Mouse (Mus musculus) lung, embryonic 16.5 days (tissue): Measurements from ENCODE around the gene Cd320. TPM values are rescaled to one million over a fixed set of nuclear protein-coding genes. Genes with fewer than 3 reads are reported as not detected.
A peak's percentile ranks its signal among the peaks of the same experiment; 100 is the strongest.
"Not testable (repeated sequence)": the region's sequence is repeated elsewhere in the genome, so short reads cannot be mapped to it uniquely, and the experiment has no call there.

ENCODE experiments used
- ATAC-seq: fragments of 200-750 bp; cut with Nextera tagmentation; 2 replicates; pipeline ENCODE4 v1.8.0; 2017; ENCODE audit warnings: low read depth, mild to moderate bottlenecking, moderate library complexity
- H3K27ac ChIP-seq: fragments of 300-500 bp; sonication (generic); 2 replicates; pipeline ENCODE4 v1.5.1; 2014; ENCODE audit warnings: mild to moderate bottlenecking, control low read depth, low read length
- H3K27me3 ChIP-seq: fragments of 300-500 bp; sonication (generic); 2 replicates; pipeline ENCODE4 v1.6.1; 2014; ENCODE audit warnings: low read depth, low read length, mixed read lengths; ENCODE audit not compliant: control insufficient read depth, insufficient read depth
- H3K36me3 ChIP-seq: fragments of 300-500 bp; sonication (generic); 2 replicates; pipeline ENCODE4 v1.6.1; 2014; ENCODE audit warnings: low read length; ENCODE audit not compliant: control insufficient read depth, insufficient read depth
- H3K4me1 ChIP-seq: fragments of 300-500 bp; sonication (generic); replicated peaks from 2 replicates; pipeline ENCODE4 v1.6.1; 2014; ENCODE audit warnings: low read length, mixed read lengths; ENCODE audit not compliant: control insufficient read depth, insufficient read depth
- H3K4me2 ChIP-seq: fragments of 300-500 bp; sonication (generic); 2 replicates; pipeline ENCODE4 v1.6.1; 2014; ENCODE audit warnings: low read depth, low read length, control low read depth
- H3K4me3 ChIP-seq: fragments of 300-500 bp; sonication (generic); 2 replicates; pipeline ENCODE4 v1.5.1; 2014; ENCODE audit warnings: mild to moderate bottlenecking, low read length, control low read depth
- H3K9ac ChIP-seq: fragments of 300-500 bp; sonication (generic); 2 replicates; pipeline ENCODE4 v1.6.1; 2014; ENCODE audit warnings: low read length, control low read depth
- H3K9me3 ChIP-seq: fragments of 300-500 bp; sonication (generic); 2 replicates; pipeline ENCODE4 v1.6.1; 2016; ENCODE audit warnings: low read length; ENCODE audit not compliant: control insufficient read depth
- WGBS: fragments of 180-500 bp; shearing (Covaris S2); extraction: QIAGEN DNeasy Blood & Tissue Kit; methylation state at CpG from one replicate; pipeline ENCODE4 v1.1.7; 2014; 5-methylcytosine and 5-hydroxymethylcytosine counted together
- polyA plus RNA-seq: library from polyadenylated mRNA; unstranded; fragments of >200 nt; fragmentation: Nextera tagmentation; extraction: Ambion mirVana; gene quantifications from 2 replicates; pipeline ENCODE4 v1.2.1, GENCODE M21; 2015

Gene Cd320
- polyA plus RNA-seq, 1 experiment from 2014 or later = 63.4 TPM

GRCm38 (mm10) chr17:33822436-33822959 lies 20.4 kb upstream of the Cd320 start:
- Histone ChIP-seq H3K27ac (no peak overlapping the region), H3K4me2 (no peak overlapping the region), H3K27me3 (no peaks in the 10 kb centered on the region), H3K9ac (no peak overlapping the region), H3K4me1 (peaks cover 27% of the 10 kb centered on the region), H3K36me3 (peaks cover 37% of the 10 kb centered on the region), H3K4me3 (no peak overlapping the region), H3K9me3 (no peaks in the 10 kb centered on the region)
- ATAC-seq = no peak
- 61% methylated on average over 1 of the region's 1 CpGs for WGBS

GRCm38 (mm10) chr17:33823171-33823570 lies 19.7 kb upstream of the Cd320 start:
- H3K9me3 ChIP-seq, H3K27ac ChIP-seq, ATAC-seq, H3K27me3 ChIP-seq: not testable (repeated sequence)
- Histone ChIP-seq H3K36me3 (peaks cover 37% of the 10 kb centered on the region), H3K4me3 (peak overlapping the region; percentile 89), H3K4me2 (peak overlapping the region; percentile 86), H3K4me1 (peaks cover 26% of the 10 kb centered on the region), H3K9ac (peak overlapping the region; percentile 77)
- 63% methylated on average over 8 of the region's 8 CpGs for WGBS

- H3K27ac ChIP-seq = peak within 1 kb of the TSS; percentile 57
- H3K36me3 ChIP-seq = peaks cover 35% of the 10 kb centered on the region
- peak within 1 kb of the TSS; percentile 77 for H3K9ac ChIP-seq
- ATAC-seq = peak; percentile 95
- peak within 1 kb of the TSS; percentile 86 for H3K4me2 ChIP-seq
- H3K4me3 ChIP-seq = peak within 1 kb of the TSS; percentile 89
- H3K4me1 ChIP-seq = peaks cover 29% of the 10 kb centered on the region
- no peaks in the 10 kb centered on the region for H3K9me3 ChIP-seq
- under 1% methylated on average over 51 of the region's 51 CpGs for WGBS
- H3K27me3 ChIP-seq = no peaks in the 10 kb centered on the region
Measured at GRCm38 (mm10) chr17:33824084-33824996, 18.6 kb upstream of the Cd320 start, which contains the start of the genes Rps28 and Ndufa7. Gene Rps28, minus strand, starts transcription at chr17:33824562. Gene Ndufa7, plus strand, starts transcription at chr17:33824572.

GRCm38 (mm10) chr17:33824997-33825330 lies 17.9 kb upstream of the Cd320 start:
- not testable (repeated sequence) for H3K9me3 ChIP-seq, ATAC-seq, H3K27me3 ChIP-seq
- Histone ChIP-seq H3K9ac (peak overlapping the region; percentile 77), H3K27ac (peak overlapping the region; percentile 57; the same call in 1 of the 2 replicates), H3K36me3 (peaks cover 33% of the 10 kb centered on the region), H3K4me1 (peaks cover 29% of the 10 kb centered on the region), H3K4me2 (peak overlapping the region; percentile 75), H3K4me3 (peak overlapping the region; percentile 89)
- 5% methylated on average over 6 of the region's 6 CpGs for WGBS

GRCm38 (mm10) chr17:33825462-33825861 lies 17.4 kb upstream of the Cd320 start:
- H3K4me3 ChIP-seq = peak overlapping the region; percentile 89
- no peak overlapping the region for H3K27ac ChIP-seq
- H3K9ac ChIP-seq = peak overlapping the region; percentile 77
- peaks cover 29% of the 10 kb centered on the region for H3K4me1 ChIP-seq
- no peaks in the 10 kb centered on the region for H3K9me3 ChIP-seq
- H3K36me3 ChIP-seq = peaks cover 32% of the 10 kb centered on the region
- 77% methylated on average over 8 of the region's 8 CpGs for WGBS
- no peak for ATAC-seq
- no peaks in the 10 kb centered on the region for H3K27me3 ChIP-seq
- H3K4me2 ChIP-seq = peak overlapping the region; percentile 75

GRCm38 (mm10) chr17:33826850-33827249 lies 16.0 kb upstream of the Cd320 start:
- H3K4me2 ChIP-seq = no peak overlapping the region
- WGBS = 1% methylated on average over 3 of the region's 3 CpGs
- no peaks in the 10 kb centered on the region for H3K27me3 ChIP-seq
- peaks cover 24% of the 10 kb centered on the region for H3K36me3 ChIP-seq
- no peaks in the 10 kb centered on the region for H3K9me3 ChIP-seq
- no peak overlapping the region for H3K4me3 ChIP-seq
- H3K27ac ChIP-seq = no peak overlapping the region
- no peak overlapping the region for H3K9ac ChIP-seq
- H3K4me1 ChIP-seq = peaks cover 29% of the 10 kb centered on the region
- no peak for ATAC-seq

GRCm38 (mm10) chr17:33828892-33829291 lies 14.0 kb upstream of the Cd320 start:
- WGBS = 19% methylated on average over 2 of the region's 2 CpGs

GRCm38 (mm10) chr17:33829561-33829960 lies 13.3 kb upstream of the Cd320 start:
- ATAC-seq = no peak
- 0 out of 2 replicates have a peak overlapping the region, but pooled peaks have one; percentile 6 for H3K9ac ChIP-seq
- H3K27me3 ChIP-seq = no peaks in the 10 kb centered on the region
- peak overlapping the region; percentile 58 for H3K27ac ChIP-seq
- WGBS = 86% methylated on average over 10 of the region's 10 CpGs
- H3K4me3 ChIP-seq = no peak overlapping the region
- peaks cover 18% of the 10 kb centered on the region for H3K4me1 ChIP-seq
- H3K36me3 ChIP-seq = peaks cover 31% of the 10 kb centered on the region
- no peaks in the 10 kb centered on the region for H3K9me3 ChIP-seq
- H3K4me2 ChIP-seq = no peak overlapping the region

More at GRCm38 (mm10) chr17:33828892-33829291, 14.0 kb upstream of the Cd320 start:
- H3K9ac ChIP-seq = no peak overlapping the region; the same call in 1 of the 2 replicates
- no peak overlapping the region for H3K4me2 ChIP-seq
- H3K27ac ChIP-seq = peak overlapping the region; percentile 58
- ATAC-seq = peak; percentile 65
- no peak overlapping the region for H3K4me3 ChIP-seq
- peaks cover 25% of the 10 kb centered on the region for H3K36me3 ChIP-seq
- peaks cover 18% of the 10 kb centered on the region for H3K4me1 ChIP-seq
- H3K9me3 ChIP-seq = no peaks in the 10 kb centered on the region
- no peaks in the 10 kb centered on the region for H3K27me3 ChIP-seq

GRCm38 (mm10) chr17:33844196-33844595 lies 1.3 kb downstream of the Cd320 start:
- Histone ChIP-seq H3K9ac (0 out of 2 replicates have a peak overlapping the region, but pooled peaks have one; percentile 4), H3K4me1 (peaks cover 10% of the 10 kb centered on the region), H3K4me2 (no peak overlapping the region; the same call in 1 of the 2 replicates), H3K4me3 (no peak overlapping the region), H3K27me3 (no peaks in the 10 kb centered on the region), H3K9me3 (no peaks in the 10 kb centered on the region), H3K27ac (no peak overlapping the region), H3K36me3 (no peaks in the 10 kb centered on the region)
- WGBS = 58% methylated on average over 1 of the region's 1 CpGs
- no peak for ATAC-seq
